Mouse (Mus musculus): Measurements from ENCODE around the gene Lcn12. TPM values are rescaled to one million over a fixed set of nuclear protein-coding genes. Genes with fewer than 3 reads are reported as not detected.

Lcn12 gene
- polyA plus RNA-seq, 1 experiment: not detected

DNA sequence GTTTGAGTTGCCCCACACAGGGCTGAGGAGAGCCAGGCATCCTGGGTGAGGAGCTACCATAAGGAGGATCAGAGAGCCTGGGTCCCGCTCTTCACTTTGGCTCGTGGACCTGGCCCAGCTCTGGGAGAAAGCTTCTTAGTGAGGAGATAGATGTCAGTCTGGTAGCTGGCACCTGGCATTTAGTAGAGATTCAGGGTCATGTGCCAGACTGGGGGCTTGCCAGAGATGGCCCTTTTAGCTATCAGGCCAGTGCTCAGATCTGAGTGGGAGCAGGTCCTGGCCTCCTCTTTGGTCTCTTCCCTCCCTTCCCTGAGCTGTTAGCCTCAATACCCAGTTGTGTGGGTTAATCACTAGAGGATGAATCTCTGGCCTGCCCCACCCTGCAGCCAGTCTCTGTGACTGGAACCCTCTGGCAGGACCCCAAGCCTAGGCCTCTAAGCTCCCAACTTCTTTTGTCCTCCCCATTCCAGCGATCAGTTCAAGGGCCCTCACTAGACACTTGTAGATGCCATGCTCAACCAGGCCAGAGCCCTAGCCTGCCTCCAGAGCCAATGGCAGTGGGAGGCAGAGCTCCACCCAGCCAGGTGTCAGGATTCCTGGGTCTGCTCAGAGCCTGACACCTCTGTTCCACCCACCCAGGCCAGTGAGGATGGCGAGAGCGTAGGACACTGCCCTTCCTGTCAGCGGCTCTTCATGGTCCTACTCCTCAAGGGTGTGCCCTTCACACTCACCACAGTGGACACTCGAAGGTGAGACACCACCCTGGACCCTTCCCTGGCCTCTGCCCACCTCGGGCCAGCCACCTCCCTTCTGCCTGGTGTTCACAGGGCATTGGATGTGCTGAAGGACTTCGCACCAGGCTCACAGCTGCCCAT, 36.5 kb downstream of the Lcn12 start:
- TF ChIP-seq CTCF (IDR thresholded peaks at IDR 0.05; ENCODE audit: borderline replicate concordance, extremely low read depth, insufficient read depth, insufficient read length) (no peak), POLR2A (IDR thresholded peaks at IDR 0.05; ENCODE audit: borderline replicate concordance, extremely low read depth, insufficient read depth, insufficient read length, poor library complexity, severe bottlenecking) (no peak)
- DNase-seq (ENCODE audit: low read depth): no peak

- DNase-seq (ENCODE audit: low read depth): no peak
- TF ChIP-seq CTCF (IDR thresholded peaks at IDR 0.05; ENCODE audit: borderline replicate concordance, extremely low read depth, insufficient read depth, insufficient read length) (no peak), POLR2A (IDR thresholded peaks at IDR 0.05; ENCODE audit: borderline replicate concordance, extremely low read depth, insufficient read depth, insufficient read length, poor library complexity, severe bottlenecking) (no peak)
Observed at GRCm38 (mm10) chr2:25456205-25456953, 37.3 kb downstream of the Lcn12 start, which contains the start of gene Clic3. TSS of gene Clic3 (plus strand) at chr2:25456838.

GRCm38 (mm10) chr2:25452951-25453350, 40.8 kb downstream of the Lcn12 start:
- TF ChIP-seq CTCF (IDR thresholded peaks at IDR 0.05; ENCODE audit: borderline replicate concordance, extremely low read depth, insufficient read depth, insufficient read length) (no peak), POLR2A (IDR thresholded peaks at IDR 0.05; ENCODE audit: borderline replicate concordance, extremely low read depth, insufficient read depth, insufficient read length, poor library complexity, severe bottlenecking) (no peak)
- DNase-seq (ENCODE audit: low read depth): no peak

DNA sequence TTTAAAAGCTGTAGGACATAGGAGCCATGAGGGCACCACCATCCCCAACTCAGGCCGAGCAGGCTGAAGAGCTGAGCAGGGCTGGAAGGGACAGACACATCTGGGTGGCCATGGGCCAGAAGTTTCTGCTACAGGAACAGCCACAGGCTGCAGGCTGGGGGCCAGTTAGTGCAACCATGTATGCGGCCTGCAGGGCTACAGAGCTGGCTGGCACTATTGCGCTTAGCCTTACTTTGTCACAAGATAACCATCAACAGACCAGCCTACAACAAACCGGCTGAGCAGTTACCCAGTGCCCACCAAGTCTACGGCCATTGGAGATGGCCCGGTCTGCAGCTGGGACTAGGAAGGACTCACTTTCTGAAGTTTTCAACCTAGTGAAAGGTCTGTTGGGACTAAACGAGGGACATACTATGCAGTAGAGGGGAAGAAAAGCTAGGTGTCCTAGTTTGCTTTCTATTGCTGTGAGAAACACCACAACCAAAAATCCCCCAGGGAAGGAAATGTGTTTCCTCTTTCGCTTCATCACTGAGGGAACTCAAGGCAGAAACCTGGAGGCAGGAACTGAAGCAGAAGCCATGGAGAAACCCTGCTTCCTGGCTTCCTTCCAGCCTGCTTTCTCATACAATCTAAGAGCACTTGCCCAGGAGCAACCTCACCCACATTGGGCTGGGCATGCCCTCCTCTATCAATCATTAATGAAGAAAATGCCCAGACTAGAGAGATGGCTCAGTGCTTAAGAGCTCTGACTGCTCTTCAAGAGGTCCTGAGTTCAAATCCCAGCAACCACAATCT, 42.7 kb downstream of the Lcn12 start:
- TF ChIP-seq CTCF (IDR thresholded peaks at IDR 0.05; ENCODE audit: borderline replicate concordance, extremely low read depth, insufficient read depth, insufficient read length) (no peak), POLR2A (IDR thresholded peaks at IDR 0.05; ENCODE audit: borderline replicate concordance, extremely low read depth, insufficient read depth, insufficient read length, poor library complexity, severe bottlenecking) (no peak)
- no peak for DNase-seq (ENCODE audit: low read depth)

DNA sequence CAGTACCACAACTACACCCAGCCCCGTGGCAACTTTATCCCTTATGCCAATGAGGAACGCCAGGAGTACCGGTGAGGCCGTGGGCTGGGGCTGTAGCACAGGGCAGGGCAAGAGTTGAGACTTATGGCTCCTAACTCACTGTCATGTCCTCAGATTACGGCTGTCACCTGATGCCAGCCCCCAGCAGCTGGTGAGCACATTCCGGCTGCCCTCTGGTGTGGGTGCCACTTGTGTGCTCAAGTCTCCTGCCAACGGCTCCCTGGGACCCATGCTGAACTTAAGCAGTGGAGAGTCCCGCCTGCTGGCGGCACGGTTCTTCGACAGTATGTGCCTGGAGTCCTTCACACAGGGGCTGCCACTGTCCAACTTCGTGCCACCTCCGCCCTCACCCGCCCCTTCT, 51.0 kb downstream of the Lcn12 start:
- DNase-seq (ENCODE audit: low read depth): no peak
- TF ChIP-seq CTCF (IDR thresholded peaks at IDR 0.05; ENCODE audit: borderline replicate concordance, extremely low read depth, insufficient read depth, insufficient read length): no peak
- no peak for TF ChIP-seq POLR2A (IDR thresholded peaks at IDR 0.05; ENCODE audit: borderline replicate concordance, extremely low read depth, insufficient read depth, insufficient read length, poor library complexity, severe bottlenecking)

DNA sequence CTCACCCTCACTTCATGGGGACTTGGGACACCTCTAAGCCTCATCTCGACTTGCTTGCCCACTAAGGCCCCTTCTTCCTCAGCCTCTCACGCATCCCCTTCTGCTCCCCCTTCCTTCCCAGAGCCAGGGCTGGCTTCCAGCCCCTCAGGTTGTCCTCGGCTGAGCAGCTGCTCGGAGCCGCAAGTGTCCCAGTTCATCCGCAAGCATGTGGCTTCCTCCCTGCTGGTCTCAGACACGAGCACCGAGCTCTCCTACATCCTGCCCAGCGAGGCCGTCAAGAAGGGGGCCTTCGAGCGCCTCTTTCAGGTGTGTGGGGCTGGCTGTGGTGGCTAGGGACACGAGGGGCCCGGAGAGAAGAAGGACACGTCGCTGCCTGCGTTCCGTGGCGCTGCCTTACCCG, 52.6 kb downstream of the Lcn12 start:
- TF ChIP-seq POLR2A (IDR thresholded peaks at IDR 0.05; ENCODE audit: borderline replicate concordance, extremely low read depth, insufficient read depth, insufficient read length, poor library complexity, severe bottlenecking) (no peak), CTCF (IDR thresholded peaks at IDR 0.05; ENCODE audit: borderline replicate concordance, extremely low read depth, insufficient read depth, insufficient read length) (no peak)

More for the DNA sequence above, 52.6 kb downstream of the Lcn12 start:
- DNase-seq (ENCODE audit: low read depth): no peak

Other genes starting within 250 kb of the Lcn12 start
- gene AL732309.1, start 247.0 kb downstream of the Lcn12 start, polyA plus RNA-seq (2012; rRNA removed): 19.1 and 22.6 TPM in 2 replicates
- gene Tmem203, start 238.5 kb downstream of the Lcn12 start, polyA plus RNA-seq (2012; rRNA removed): 26.4 and 32.2 TPM in 2 replicates
- 7.7 and 13.0 TPM in 2 replicates for gene Tprn, start 231.3 kb downstream of the Lcn12 start, polyA plus RNA-seq (2012; rRNA removed)
- gene Ssna1, start 221.5 kb downstream of the Lcn12 start, polyA plus RNA-seq (2012; rRNA removed): 105 and 160 TPM in 2 replicates
- gene Anapc2, start 221.4 kb downstream of the Lcn12 start, polyA plus RNA-seq (2012; rRNA removed): 131 and 149 TPM in 2 replicates
- gene Tmem210, start 205.8 kb downstream of the Lcn12 start, polyA plus RNA-seq (2012; rRNA removed): not detected in 2 replicates
- gene Lrrc26, start 204.0 kb downstream of the Lcn12 start, polyA plus RNA-seq (2012; rRNA removed): 0.07 TPM in 1 of 2 replicates, not detected in the other
- 24.4 and 47.2 TPM in 2 replicates for gene Grin1, start 174.7 kb downstream of the Lcn12 start, polyA plus RNA-seq (2012; rRNA removed)
- gene Man1b1, start 161.6 kb downstream of the Lcn12 start, polyA plus RNA-seq (2012; rRNA removed): 22.5 and 37.0 TPM in 2 replicates
- 35.3 and 57.1 TPM in 2 replicates for gene Dpp7, start 137.6 kb downstream of the Lcn12 start, polyA plus RNA-seq (2012; rRNA removed)
- gene Uap1l1, start 128.2 kb downstream of the Lcn12 start, polyA plus RNA-seq (2012; rRNA removed): 2.4 TPM in 2 replicates
- 20.1 and 48.8 TPM in 2 replicates for gene Sapcd2, start 121.6 kb downstream of the Lcn12 start, polyA plus RNA-seq (2012; rRNA removed)
- 2.2 and 2.3 TPM in 2 replicates for gene Entpd2, start 98.0 kb downstream of the Lcn12 start, polyA plus RNA-seq (2012; rRNA removed)
- gene Npdc1, start 94.6 kb downstream of the Lcn12 start, polyA plus RNA-seq (2012; rRNA removed): 621 and 644 TPM in 2 replicates
- 0.42 and 0.57 TPM in 2 replicates for gene Fut7, start 70.6 kb downstream of the Lcn12 start, polyA plus RNA-seq (2012; rRNA removed)
- gene Abca2, start 65.2 kb downstream of the Lcn12 start, polyA plus RNA-seq (2012; rRNA removed): 29.8 and 60.6 TPM in 2 replicates
- 1.1 and 1.9 TPM in 2 replicates for gene Clic3, start 37.1 kb downstream of the Lcn12 start, polyA plus RNA-seq (2012; rRNA removed)
- gene Paxx, start 32.8 kb downstream of the Lcn12 start, polyA plus RNA-seq (2012; rRNA removed): 109 and 142 TPM in 2 replicates
- gene Ptgds, start 23.9 kb downstream of the Lcn12 start, polyA plus RNA-seq (2012; rRNA removed): 60.4 and 73.5 TPM in 2 replicates
- 27.8 and 61.1 TPM in 2 replicates for gene Fbxw5, start 6.8 kb upstream of the Lcn12 start, polyA plus RNA-seq (2012; rRNA removed)
- gene C8g, start 7.8 kb upstream of the Lcn12 start, polyA plus RNA-seq (2012; rRNA removed): 1.9 and 3.6 TPM in 2 replicates
- 12.6 and 13.8 TPM in 2 replicates for gene Traf2, start 53.0 kb upstream of the Lcn12 start, polyA plus RNA-seq (2012; rRNA removed)
- gene Edf1, start 63.9 kb upstream of the Lcn12 start, polyA plus RNA-seq (2012; rRNA removed): 166 and 189 TPM in 2 replicates
- gene Mamdc4, start 80.9 kb upstream of the Lcn12 start, polyA plus RNA-seq (2012; rRNA removed): 5.0 and 8.2 TPM in 2 replicates
- gene Phpt1, start 81.3 kb upstream of the Lcn12 start, polyA plus RNA-seq (2012; rRNA removed): 138 and 169 TPM in 2 replicates
- gene Ajm1, start 87.8 kb upstream of the Lcn12 start, polyA plus RNA-seq (2012; rRNA removed): 24.5 and 30.3 TPM in 2 replicates
- 86.1 and 87.9 TPM in 2 replicates for gene Rabl6, start 114.6 kb upstream of the Lcn12 start, polyA plus RNA-seq (2012; rRNA removed)
- gene Ccdc183, start 123.8 kb upstream of the Lcn12 start, polyA plus RNA-seq (2012; rRNA removed): 0.03 and 0.07 TPM in 2 replicates
- 31.7 and 34.8 TPM in 2 replicates for gene Tmem141, start 128.1 kb upstream of the Lcn12 start, polyA plus RNA-seq (2012; rRNA removed)
- 0.92 and 0.97 TPM in 2 replicates for gene Fcna, start 134.1 kb upstream of the Lcn12 start, polyA plus RNA-seq (2012; rRNA removed)
- gene Lcn8, start 159.2 kb upstream of the Lcn12 start, polyA plus RNA-seq (2012; rRNA removed): 0.24 TPM in 1 of 2 replicates, not detected in the other
- not detected in 2 replicates for gene Lcn5, start 164.0 kb upstream of the Lcn12 start, polyA plus RNA-seq (2012; rRNA removed)
- not detected in 2 replicates for gene Lcn6, start 182.9 kb upstream of the Lcn12 start, polyA plus RNA-seq (2012; rRNA removed)
- gene Lcn10, start 188.8 kb upstream of the Lcn12 start, polyA plus RNA-seq (2012; rRNA removed): not detected in 2 replicates
- gene Obp2a, start 206.1 kb upstream of the Lcn12 start, polyA plus RNA-seq (2012; rRNA removed): not detected in 2 replicates
- 64.5 and 74.8 TPM in 2 replicates for gene Bmyc, start 212.8 kb upstream of the Lcn12 start, polyA plus RNA-seq (2012; rRNA removed)
- gene Obp2b, start 243.1 kb upstream of the Lcn12 start, polyA plus RNA-seq (2012; rRNA removed): not detected in 2 replicates

Data from brain, embryonic 14.5 days (tissue).